Mouse (Mus musculus) Patski (cell line): ENCODE results near the gene Rpl6. TPM values are rescaled to one million over a fixed set of nuclear protein-coding genes. Genes with fewer than 3 reads are reported as not detected.

Experiments used
- ATAC-seq: fragments of 100-300 bp; one replicate; pipeline ENCODE4 v1.8.0; 2021
- CTCF ChIA-PET: fragments of 350-600 bp; sonication (Branson Sonifier 250); formaldehyde crosslinking; loops from one replicate; lab custom pipeline; 2022; ENCODE audit warnings: inconsistent platforms; lab: Charles Lee
- POLR2A ChIA-PET: fragments of 350-600 bp; sonication (Branson Sonifier 250); formaldehyde crosslinking; loops from one replicate; lab custom pipeline; 2022; ENCODE audit warnings: antibody characterized with exemption, inconsistent platforms; lab: Charles Lee
- DNase-seq: peaks from one replicate; pipeline ENCODE4 v3.0.0-alpha.2; 2011; ENCODE audit warnings: low read depth, low spot score
- H3K27me3 ChIP-seq: fragments of 371-371 bp; one replicate; pipeline ENCODE4 v1.5.1; 2021
- CTCF ChIP-seq: fragments of 100-300 bp; IDR thresholded peaks from one replicate; pipeline ENCODE4 v1.5.1; 2021
- in situ Hi-C: fragments of 300-500 bp; cut with MboI; formaldehyde crosslinking; loops from 3 replicates; pipeline ENCODE4 v1.11.1; 2018; ENCODE audit warnings: low pct_unique_long_range_greater_than_20kb, mixed read lengths
- polyA plus RNA-seq: library from polyadenylated mRNA; unstranded; gene quantifications from one replicate; pipeline ENCODE4 v1.2.3, GENCODE M21; 2021

The Rpl6 gene
- polyA plus RNA-seq, 1 experiment from 2014 or later, result 1,368 TPM

- DNase-seq (no peak), ATAC-seq (no peak)
- CTCF ChIA-PET, result interaction anchor here (1.3 to 2.3 kb wide), 2 partner anchors 22 to 29 kb away, joined by 3 to 7 read pairs; partner anchors contain the start of gene Hectd4
- POLR2A ChIA-PET, result no interaction called here
- H3K27me3 ChIP-seq, result no peaks in the 10 kb centered on the region
- in situ Hi-C loops, result no loop called here
- no peak for TF ChIP-seq CTCF
Observed at GRCm38 (mm10) chr5:121248766-121249394, 44.6 kb downstream of the Rpl6 start.

GRCm38 (mm10) chr5:121249693-121250092 lies 45.4 kb downstream of the Rpl6 start:
- TF ChIP-seq CTCF, result no peak
- ChIA-PET CTCF (interaction anchor here (1.3 to 2.3 kb wide), 2 partner anchors 23 to 30 kb away, joined by 3 to 7 read pairs; partner anchors contain the start of gene Hectd4), POLR2A (no interaction called here)
- H3K27me3 ChIP-seq, result no peaks in the 10 kb centered on the region
- ATAC-seq, result no peak
- in situ Hi-C loops, result no loop called here
- no peak for DNase-seq

- in situ Hi-C loops, result no loop called here
- CTCF ChIA-PET, result interaction anchor here (0.9 to 1.6 kb wide), 3 partner anchors 11 to 21 kb away, joined by 3 to 4 read pairs (median 3); no protein-coding TSS in a partner anchor
- DNase-seq, result no peak
- TF ChIP-seq CTCF, result no peak
- ATAC-seq, result no peak
- POLR2A ChIA-PET, result interaction anchor here (0.6 to 0.8 kb wide), 2 partner anchors 9 to 11 kb away, joined by 3 to 4 read pairs; no protein-coding TSS in a partner anchor
- H3K27me3 ChIP-seq, result no peaks in the 10 kb centered on the region
Observed at GRCm38 (mm10) chr5:121251813-121252212, 47.5 kb downstream of the Rpl6 start.

GRCm38 (mm10) chr5:121253816-121254497 lies 49.7 kb downstream of the Rpl6 start:
- ATAC-seq (no peak), DNase-seq (no peak)
- POLR2A ChIA-PET, result no interaction called here
- no peak for TF ChIP-seq CTCF
- in situ Hi-C loops, result no loop called here
- CTCF ChIA-PET, result no interaction called here
- no peaks in the 10 kb centered on the region for H3K27me3 ChIP-seq

GRCm38 (mm10) chr5:121254977-121255376 lies 50.7 kb downstream of the Rpl6 start:
- TF ChIP-seq CTCF, result no peak
- no peak for ATAC-seq

More at GRCm38 (mm10) chr5:121254977-121255376, 50.7 kb downstream of the Rpl6 start:
- in situ Hi-C loops, result no loop called here
- no peak for DNase-seq
- H3K27me3 ChIP-seq, result no peaks in the 10 kb centered on the region
- ChIA-PET CTCF (no interaction called here), POLR2A (no interaction called here)

Other genes starting within 250 kb of the Rpl6 start
- gene Rph3a, start 194.4 kb upstream of the Rpl6 start, polyA plus RNA-seq, result not detected
- 131 TPM for gene Ptpn11, start 13.1 kb upstream of the Rpl6 start, polyA plus RNA-seq
- 13.7 TPM for gene Hectd4, start 15.7 kb downstream of the Rpl6 start, polyA plus RNA-seq
- gene Trafd1, start 181.2 kb downstream of the Rpl6 start, polyA plus RNA-seq, result 37.5 TPM
- gene Naa25, start 193.5 kb downstream of the Rpl6 start, polyA plus RNA-seq, result 36.3 TPM
- gene Tmem116, start 247.4 kb downstream of the Rpl6 start, polyA plus RNA-seq, result 2.8 TPM
- gene Erp29, start 248.0 kb downstream of the Rpl6 start, polyA plus RNA-seq, result 219 TPM